Mouse (Mus musculus) embryonic fibroblast, embryonic 13.5 days (primary cell): ENCODE results near the gene Gm5741.

ENCODE experiments used
- CTCF ChIP-seq: IDR thresholded peaks from 2 replicates; pipeline ENCODE4 v1.5.1; 2011; ENCODE audit warnings: mild to moderate bottlenecking, control low read depth, low read length, moderate library complexity, borderline replicate concordance; ENCODE audit not compliant: insufficient read depth
- POLR2A ChIP-seq: IDR thresholded peaks from 2 replicates; pipeline ENCODE4 v1.6.1; 2011; ENCODE audit warnings: low read depth, mild to moderate bottlenecking, control low read depth, low read length, moderate library complexity

- no peak; the same call in 1 of the 2 replicates for TF ChIP-seq POLR2A
- no peak for TF ChIP-seq CTCF
Measured at GRCm38 (mm10) chr8:85037366-85037680, 30.5 kb downstream of the Gm5741 start.
